Mouse (Mus musculus): ENCODE data around the gene Ddah1.

DNA sequence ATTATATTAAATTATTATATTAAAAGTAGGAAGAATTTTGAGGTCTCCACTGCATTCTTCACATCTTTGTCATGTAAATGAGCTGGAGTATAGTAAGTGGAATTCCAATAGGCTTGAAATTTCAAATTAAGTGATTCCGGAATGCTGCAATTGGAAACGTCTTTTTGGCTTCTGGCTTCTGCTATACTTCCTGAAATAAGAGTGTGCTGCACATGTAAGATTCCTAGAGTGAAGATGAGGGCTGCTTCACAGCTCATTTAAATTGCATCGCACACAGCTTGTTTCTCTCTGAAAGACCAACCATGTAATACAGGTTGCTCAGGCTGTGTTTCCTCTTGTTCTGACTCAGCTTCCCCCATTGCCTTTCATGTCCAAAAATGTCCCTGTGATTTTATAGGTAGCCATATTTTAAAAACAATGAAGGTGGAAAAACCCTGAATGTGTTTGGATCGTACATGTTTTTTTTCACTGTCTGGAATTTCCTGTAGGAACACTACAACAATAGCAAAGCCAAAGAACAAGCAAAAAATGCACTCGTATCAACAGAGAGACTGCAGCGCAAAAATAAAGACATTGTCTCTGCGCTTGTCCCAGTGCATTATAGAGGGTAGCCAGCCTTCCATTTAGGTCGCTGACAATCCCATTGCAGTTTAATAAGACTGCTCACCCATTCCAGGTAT is 105.7 kb downstream of the Ddah1 start:
- TF ChIP-seq HCFC1 (IDR thresholded peaks at IDR 0.05; ENCODE audit: borderline replicate concordance, insufficient read depth, low read length) = no peak
- TF ChIP-seq MAFK (IDR thresholded peaks at IDR 0.05; ENCODE audit: insufficient read depth, low read depth, low read length) = no peak
- no peak for TF ChIP-seq ZC3H11A (IDR thresholded peaks at IDR 0.05; ENCODE audit: borderline replicate concordance, low read depth, low read length)
- no peak for TF ChIP-seq ZNF384 (IDR thresholded peaks at IDR 0.05; ENCODE audit: low read depth, low read length)

All from ES-E14 (cell line).